Mouse (Mus musculus): ENCODE results near the gene Rftn1.

The Rftn1 gene

DNA sequence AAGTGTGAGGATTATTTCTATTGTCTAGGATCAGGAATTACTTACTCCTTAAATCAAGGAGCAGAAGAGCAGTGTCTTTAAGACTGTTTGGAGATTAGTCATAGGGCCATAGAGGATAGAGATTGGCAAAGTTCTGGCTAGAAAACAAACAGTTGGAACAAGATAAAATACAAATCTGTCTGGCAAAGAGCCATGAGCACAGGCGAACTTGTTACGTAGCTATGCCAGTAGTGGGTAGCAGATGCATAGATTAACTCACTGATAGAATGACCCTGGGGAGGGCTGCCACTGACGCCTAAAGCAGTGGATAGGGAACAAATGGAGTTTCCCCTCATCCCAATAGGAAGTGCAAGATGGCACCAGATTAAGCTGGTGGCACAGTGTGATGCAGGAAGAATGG, 97.1 kb downstream of the Rftn1 start:
- no peak for DNase-seq (ENCODE audit: low read depth, low spot score)

DNA sequence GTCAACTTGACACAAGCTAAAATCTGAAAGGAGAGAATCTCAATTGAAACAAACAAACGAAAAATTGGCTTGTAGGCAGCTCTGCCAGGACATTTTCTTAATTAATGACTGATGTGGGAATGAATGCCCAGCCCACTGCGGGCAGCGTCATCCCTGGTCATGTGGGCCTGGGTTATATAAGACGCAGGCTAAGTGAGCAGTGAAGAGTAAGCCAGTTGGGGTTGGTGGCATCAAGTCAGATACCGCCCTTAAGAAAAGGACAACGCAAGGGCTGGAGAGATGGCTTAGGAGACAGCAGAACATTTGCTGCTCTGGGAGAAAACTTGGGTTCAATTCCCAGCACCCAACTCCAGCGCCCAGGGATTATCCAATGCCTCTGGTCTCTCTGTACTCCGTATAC, 97.6 kb downstream of the Rftn1 start:
- no peak for DNase-seq (ENCODE audit: low read depth, low spot score)

DNA sequence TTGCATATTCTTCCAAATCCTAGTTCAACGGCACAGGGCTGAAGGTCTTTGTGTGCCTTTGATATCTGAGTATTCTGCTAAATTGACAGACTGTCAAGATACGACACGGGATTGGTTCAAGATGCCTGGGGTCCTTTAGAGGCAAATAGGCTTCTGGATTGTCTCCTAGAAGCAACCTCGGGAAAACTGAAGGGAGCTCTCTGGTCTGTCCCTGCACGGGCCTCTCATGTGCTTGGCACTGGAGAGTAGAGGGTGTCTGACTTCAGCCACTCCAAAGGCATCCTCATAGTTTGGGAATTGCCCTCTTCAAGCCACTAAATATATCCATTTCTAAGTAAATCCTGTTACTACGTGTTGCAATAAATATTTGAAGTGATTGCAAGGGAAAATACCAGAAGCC, 98.6 kb downstream of the Rftn1 start:
- no peak for DNase-seq (ENCODE audit: low read depth, low spot score)

DNA sequence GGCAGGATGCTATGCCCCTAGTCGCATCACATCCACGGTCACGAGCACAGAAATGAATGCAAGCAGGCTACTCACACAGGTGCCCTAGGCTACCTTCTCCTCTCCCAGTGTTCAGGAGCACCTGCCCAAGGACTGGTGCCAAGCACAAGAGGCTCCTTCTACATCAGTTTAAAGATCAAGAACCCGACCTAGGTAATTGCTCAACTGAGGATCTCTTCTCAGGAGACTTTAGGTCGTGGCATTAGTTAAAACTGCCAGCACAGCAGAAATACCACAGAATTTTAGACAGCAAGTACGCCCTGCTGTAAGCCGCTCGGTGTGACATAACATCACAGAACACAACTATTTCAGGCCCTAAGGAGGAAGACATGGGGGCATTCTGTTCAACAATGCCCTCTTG, 100.7 kb downstream of the Rftn1 start:
- no peak for DNase-seq (ENCODE audit: low read depth, low spot score)

DNA sequence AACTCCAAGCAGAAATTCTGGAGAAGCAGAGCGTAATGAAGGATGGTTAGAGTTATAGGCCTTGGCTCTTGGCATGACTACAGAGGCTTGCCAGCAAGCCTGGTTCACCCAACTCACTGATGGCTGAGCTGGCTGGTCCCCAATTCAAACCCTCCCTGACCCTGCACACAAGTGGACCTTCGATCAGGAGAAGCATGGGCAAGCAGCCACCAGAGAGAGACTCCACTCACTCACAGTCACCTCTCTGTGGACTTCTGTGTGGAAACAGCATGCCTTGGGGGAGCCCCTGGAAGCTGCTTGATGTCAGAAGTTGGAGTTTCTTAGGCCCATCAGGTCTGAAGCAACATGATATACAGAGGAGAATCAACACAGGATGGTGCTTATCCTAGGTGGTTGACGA, 102.4 kb downstream of the Rftn1 start:
- DNase-seq (ENCODE audit: low read depth, low spot score): no peak

DNA sequence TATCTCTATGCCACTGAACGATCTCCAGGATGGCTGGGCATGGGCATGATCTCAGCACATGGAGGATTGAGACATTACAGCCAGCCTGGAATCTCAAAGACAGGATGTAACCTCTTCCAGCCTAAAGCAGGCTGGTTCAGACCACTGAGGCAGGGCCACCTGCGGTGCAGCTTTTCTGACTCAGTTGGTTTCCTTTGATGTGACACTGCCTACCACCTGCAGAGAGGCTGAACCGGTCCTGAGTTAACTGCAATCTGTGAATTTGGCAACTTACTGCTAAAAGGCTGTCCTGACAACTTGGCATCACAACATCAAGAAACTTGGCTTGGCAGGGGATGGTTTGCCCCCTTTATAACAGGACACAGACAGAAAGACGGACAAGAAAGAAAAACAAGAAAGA, 103.6 kb downstream of the Rftn1 start:
- DNase-seq (ENCODE audit: low read depth, low spot score): no peak

DNA sequence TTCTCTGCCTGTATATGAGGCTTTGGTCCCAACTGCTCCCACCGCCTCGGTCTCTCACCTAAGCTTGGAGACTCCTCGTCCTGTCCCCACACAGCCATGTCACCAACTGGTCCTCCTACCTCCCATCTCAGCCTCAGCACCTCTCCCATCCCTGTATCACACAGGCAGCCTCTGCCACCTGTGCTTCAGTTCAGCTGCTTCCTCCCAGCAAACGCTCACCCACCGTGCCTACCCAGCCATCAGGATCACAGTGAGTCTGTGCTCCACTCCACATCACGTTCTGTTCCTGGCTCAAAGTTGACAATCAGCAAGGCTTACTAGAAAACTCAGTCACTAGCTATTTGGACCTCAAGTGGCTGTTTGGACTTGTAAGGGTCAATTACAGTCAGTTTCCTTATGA, 105.8 kb downstream of the Rftn1 start:
- DNase-seq (ENCODE audit: low read depth, low spot score): no peak

DNA sequence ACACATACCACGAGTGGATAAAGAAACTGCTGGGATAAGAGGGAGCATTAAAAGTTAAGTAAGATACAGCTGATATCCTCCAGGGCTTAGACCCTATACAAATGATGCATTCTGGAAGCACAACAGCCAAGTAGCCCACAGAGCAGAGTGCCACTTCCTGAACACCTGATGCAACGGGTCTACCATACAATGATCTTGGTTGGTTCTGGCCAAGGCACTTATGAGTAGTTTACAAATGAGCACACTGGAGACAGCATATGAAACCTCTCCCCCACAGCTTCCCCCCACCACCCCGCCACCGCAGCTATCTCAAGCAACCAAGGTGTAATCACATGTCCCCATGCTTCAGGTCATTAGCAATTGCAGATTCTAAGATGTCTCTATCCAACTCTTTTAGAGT, 106.5 kb downstream of the Rftn1 start:
- no peak for DNase-seq (ENCODE audit: low read depth, low spot score)

DNA sequence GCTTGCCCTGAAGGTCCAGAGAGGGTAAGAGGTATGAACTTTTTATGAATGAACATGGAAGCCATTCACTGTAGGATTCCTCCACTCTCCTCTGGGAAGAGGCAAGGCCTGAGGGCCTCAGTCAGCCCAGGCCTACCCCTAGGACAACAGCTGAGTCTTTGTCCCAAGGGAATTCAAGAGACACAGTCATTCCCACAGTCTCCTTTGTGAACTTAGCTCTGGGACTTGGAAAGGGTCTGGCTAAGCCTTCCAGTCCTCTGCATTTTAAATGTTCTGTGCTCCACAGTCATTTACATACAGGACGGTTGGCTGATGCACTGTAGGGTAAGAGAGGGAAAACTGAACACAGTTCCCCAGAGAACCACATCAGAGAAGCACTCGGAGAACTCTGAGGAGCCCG, 107.5 kb downstream of the Rftn1 start:
- DNase-seq (ENCODE audit: low read depth, low spot score): no peak

DNA sequence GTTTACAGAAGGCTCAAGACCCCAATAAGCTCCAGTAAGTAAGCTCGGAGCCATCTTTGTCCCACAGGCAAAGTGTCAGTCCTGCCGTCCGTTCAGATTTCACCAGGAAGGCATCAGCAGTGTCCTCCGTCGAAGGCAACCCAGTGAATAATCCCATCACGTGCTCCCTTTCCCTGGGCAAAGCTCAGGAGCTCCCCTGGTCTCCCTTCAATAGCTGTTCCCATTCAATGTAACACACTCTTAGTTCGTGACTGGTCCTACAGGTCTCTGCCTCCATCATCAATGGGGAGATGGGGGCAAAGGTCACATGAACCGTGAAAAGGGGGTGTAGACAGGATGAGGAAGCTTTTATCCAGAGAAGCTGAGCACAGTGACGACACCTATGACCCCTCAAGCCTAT, 108.8 kb downstream of the Rftn1 start:
- no peak for DNase-seq (ENCODE audit: low read depth, low spot score)

DNA sequence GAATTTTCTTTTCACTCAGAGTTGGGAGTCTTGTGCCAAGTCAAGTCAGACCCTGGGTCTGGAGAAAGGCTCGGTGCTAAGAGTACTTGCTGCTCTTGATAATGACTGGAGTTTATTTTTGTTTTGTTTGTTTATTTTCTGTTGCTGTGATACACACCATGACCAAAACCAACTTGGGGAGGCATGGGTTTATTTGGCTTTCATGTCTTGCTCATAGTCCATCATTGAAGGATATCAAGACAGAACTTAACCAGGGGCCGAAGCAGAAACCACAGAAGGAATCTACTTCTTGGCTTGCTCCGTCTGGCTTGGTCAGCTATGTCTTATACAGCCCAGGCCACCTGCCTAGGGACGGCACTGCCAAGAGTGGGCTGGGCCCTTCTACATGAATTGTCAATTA, 109.5 kb downstream of the Rftn1 start:
- DNase-seq (ENCODE audit: low read depth, low spot score): no peak

DNA sequence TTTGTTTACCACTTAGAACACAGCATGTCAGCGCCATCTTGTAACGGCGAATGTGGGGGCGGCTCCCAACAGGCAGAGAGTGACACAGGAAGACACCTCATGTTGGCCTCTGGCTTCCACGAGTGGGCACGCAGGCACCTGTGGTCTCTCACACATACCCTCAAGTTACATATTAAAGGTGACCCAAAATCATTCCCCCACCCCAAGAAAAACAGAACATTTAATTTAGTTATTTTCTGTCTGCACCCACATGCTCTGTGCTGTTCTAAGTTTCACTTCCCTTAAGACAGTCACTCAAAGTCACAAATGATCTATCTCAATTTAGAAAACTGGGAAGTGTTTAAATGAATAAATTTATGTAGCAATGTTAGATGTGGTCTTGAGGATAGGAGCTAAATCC, 111.7 kb downstream of the Rftn1 start:
- DNase-seq (ENCODE audit: low read depth, low spot score): no peak

DNA sequence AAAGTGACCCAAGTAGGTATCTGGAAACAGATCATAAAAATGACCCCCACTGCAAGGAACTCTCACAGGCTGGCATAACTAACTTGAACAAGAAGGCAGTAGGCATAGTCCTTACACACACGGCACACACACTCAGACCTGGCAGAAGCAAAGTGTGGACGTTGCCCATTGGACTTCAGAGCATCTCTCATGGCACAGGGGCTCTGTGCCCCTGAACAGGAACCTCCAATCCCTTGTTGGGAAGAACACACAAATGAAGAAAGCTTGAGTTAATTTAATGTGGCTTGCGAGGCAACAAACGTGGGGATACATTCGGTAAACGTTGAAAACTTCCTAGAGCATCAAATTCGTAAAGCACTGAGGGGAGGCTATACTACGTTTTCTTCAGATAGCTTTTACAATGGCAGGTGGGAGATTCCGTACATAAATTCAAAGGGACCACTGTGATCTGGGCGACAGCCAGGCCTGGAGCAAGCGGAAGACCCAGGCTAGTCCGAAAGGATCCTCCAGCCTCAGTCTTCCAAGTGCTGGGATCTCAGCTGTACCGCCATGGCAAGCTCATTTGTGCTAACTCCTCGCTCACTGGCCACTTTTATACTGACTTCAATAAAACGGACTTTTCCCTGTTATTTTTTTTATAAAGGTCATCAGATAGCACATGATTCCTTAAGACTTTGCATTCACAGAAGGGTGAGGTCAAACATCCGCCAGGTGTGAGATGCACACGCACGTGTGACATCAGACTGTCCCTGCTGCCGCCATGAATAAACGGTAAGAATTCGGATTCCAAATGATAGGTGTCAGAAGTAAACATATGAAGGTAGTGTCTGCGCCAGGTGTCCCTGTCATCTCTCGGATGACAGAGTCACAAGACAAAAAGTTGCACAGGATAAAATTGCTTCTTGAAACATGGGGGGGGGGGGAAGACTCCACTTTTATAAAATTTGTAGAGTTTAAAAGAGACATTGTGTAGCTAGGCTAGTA, 117.2 kb downstream of the Rftn1 start:
- DNase-seq (ENCODE audit: low read depth, low spot score): no peak

DNA sequence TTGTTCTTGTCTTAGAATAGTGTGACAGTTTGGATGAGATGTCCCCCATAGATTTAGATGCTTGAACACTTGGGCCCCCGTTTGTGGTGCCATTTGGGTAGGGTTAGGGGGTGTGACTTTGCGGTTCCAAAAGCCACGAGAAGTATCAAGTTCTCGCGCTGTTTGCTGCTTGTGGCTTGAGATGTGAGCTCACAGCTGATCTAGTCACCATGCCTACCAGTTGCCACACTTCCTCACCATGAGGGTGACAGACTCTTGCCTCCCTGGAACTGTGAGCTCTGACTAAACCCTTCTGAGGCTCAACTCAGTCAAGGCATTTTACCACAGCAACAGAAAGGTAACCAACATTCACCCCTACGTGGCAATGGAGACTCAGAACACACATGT, 118.9 kb downstream of the Rftn1 start:
- no peak for DNase-seq (ENCODE audit: low read depth, low spot score)

DNA sequence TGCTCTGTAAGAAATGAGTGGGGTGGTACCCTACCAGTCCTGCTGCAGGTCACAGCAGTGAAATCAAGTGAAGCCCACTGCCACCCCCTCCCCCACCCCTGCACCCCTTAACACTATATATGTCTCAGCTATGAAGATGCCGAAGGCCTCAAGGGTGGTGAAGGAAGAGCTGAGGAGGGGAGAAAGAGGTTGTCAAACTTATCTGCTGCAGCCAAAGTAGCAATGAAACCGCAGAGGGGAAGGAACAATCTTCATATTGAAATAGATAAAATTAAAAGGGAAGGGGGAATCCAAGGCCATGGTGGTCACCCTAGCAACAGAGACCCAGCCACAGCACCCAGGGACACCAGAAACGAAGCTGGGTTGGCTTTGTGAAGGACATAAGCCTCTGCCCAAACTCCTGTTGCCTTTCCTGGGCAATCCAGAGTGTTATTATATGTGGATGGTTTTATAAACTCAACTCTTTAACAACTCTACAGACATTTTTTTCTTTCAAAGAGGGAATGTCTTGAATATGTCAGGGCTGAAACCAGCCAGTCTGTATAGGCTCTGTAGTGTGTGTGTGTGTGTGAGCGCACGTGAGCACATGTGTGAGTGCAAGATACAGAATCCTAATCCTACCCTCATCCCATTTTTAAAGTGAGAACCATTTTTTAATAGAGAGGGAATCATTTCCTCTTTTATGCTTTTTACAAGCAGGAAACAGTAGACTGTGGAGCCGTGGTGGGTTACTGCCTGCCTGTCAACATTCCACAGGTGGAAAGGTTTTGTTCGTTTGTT, 119.5 kb downstream of the Rftn1 start:
- no peak for DNase-seq (ENCODE audit: low read depth, low spot score)

DNA sequence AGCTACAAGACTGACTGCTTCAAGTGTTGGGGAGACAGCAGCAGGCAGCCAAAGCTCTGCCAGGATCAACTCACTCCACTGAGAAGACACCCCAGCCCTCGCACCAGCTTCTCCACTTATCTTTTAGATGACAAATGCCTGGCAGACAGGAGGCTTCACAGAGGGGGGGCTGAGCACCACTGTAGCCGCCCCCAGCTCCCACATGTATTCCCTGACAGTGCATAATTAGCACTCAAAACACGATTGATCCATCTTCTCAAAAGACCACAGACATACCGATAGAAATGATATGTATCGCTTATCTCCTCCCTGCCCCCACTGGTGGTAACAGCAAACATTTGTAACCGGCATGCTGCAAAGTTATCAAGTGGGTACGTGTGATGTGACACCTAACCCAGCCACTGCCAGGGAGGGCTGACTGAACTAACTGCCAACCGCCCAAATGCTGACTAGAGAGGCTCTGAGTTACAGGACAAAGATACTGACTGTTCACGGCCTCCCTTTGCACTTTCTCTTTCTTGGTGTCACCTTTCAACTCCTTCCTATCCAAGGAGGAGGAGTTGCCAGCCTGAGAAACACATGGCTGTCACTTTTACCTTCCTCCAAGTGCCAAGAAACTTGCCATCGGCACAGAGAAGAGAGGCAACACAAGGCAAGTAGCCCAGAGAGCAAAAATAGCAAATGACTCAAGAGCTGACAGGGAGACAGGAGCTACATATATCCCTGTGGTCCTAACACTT, 120.4 kb downstream of the Rftn1 start:
- DNase-seq (ENCODE audit: low read depth, low spot score): peak; percentile 72

DNA sequence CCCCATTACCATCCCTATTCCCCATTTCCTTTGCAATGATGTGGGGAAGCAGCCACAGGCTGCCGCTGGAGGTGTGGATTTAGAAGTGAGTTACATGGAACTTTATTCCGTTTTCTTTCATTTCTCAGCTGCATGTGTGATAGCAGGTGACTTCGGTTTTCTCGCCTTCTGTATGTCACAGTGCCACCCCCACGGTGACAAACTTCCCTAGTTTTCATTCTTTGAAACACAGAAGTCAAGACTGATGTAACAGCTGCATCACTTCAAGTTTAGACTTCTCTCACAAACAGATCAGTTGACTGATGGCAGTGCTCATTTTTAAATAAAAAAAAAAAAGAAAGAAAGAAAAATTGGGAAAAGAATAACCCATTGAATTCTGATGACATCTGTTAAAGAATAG, 121.3 kb downstream of the Rftn1 start:
- DNase-seq (ENCODE audit: low read depth, low spot score): no peak

DNA sequence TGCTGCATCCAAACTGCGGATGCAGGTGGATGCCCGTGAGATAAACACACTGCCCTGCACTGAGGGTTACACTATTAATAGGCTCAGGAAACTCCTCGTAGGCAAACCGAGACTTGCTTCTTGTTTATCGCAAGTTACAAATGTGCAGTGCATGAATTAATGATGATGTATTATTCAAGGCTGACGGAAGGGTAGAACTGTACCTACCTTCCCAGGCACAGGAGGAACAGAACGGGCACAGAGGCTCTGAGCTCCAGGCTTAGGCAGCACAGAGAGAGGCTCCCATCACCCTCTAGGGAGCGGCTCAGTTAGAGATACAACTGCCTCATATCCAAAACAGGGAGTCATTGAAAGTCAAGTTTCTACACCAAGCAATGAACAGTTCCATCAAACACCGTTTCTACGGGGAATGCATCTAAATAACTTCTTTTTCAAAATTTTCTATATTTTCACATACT, 121.8 kb downstream of the Rftn1 start:
- no peak for DNase-seq (ENCODE audit: low read depth, low spot score)

DNA sequence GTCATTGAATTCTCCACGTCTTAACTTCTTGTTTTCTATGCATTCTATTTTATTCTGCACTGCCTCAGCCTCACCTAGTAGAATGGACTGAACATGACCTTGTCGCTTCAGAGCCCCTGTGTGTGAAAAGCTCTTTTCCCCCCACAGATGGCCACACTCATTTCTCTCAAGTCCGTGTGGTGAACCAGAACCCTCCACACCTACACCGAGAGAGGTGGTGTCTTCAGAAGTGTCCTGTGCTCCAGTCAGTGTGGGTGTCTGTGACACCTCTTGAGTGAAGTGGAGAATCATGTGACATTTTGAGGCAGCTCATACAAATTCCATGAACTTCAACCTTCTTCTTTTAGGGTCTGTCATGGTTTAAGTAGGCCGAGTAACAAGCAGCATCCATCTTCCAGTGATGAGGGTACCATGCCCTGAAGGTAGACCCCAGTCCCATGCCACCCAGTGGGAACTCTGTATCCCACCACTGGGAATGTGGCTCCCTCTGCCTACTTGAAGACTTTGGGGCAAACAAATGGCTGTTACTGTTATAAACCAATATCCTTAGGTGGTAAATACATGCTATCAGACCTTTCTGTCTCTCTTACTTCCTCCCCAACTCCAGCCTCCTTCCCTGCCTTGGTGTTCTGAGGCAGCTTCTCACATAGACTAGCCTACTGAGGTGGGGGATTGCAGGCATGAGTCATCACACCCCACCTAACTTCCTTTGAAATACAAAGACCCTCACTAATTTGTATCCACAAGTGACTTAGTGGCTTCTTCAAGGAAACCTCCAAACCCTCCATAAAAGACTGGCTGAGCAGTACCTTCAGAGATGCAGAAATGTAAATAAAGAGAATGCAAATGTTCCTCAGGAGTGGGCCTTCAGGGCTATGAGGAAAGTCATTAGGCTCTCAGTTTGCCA, 122.4 kb downstream of the Rftn1 start:
- DNase-seq (ENCODE audit: low read depth, low spot score): no peak

DNA sequence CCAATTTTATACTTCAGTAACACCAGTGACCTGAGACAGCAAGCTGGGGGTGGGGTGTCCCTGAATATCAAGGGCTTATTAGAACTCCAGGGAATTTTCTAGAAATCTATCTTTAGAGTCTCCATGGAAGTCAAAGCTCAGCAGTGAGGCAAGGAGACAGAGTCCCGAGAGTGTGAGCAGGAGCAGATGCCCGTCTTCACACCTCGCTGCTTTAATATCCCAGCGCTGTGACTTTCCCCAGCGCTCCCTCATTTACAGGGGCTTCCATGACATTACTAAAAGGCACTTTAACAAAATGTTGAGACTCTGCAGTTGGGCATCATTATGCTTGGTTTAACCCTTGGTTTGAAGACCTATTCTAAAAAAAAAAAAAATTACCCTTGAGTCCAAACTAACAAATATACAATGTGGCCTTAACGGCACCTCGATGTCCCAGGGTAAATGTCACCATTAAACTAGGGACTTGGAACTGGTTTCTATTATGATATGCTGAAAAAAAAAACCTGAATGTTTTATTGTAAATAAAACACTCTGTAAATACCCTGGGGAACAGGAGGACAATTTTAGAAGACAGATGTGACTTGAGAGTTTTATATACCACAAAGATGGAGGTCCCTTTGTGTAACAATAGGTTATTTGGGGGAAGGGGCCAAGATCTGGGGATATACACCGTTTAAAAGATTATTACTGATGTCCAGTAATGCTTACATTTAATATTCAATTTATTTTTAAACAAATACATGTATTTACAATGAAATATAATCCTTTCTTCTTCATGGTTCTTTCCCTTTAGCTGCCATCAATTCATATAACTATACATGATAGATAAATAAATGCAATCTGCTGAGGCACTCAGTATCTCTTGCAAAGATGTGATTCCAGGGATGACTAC, 123.4 kb downstream of the Rftn1 start:
- DNase-seq (ENCODE audit: low read depth, low spot score): no peak
